Mouse (Mus musculus) C2C12 (cell line): ENCODE results near the gene Pithd1. TPM values are rescaled to one million over a fixed set of nuclear protein-coding genes. Genes with fewer than 3 reads are reported as not detected.

Experiments used
- H3K27me3 ChIP-seq: one replicate; pipeline ENCODE4 v1.6.1; 2011; ENCODE audit not compliant: control insufficient read depth, insufficient read depth, insufficient read length
- H3K36me3 ChIP-seq: one replicate; pipeline ENCODE4 v1.6.1; 2011; ENCODE audit not compliant: control insufficient read depth, insufficient read depth
- H3K4me3 ChIP-seq: one replicate; pipeline ENCODE4 v1.5.1; 2011; ENCODE audit warnings: mild to moderate bottlenecking, control low read depth; ENCODE audit not compliant: poor library complexity, insufficient read depth, severe bottlenecking
- H3K79me2 ChIP-seq: one replicate; pipeline ENCODE4 v1.6.1; 2011; ENCODE audit not compliant: control insufficient read depth, insufficient read depth
- H3K79me3 ChIP-seq: one replicate; pipeline ENCODE4 v1.6.1; 2011; ENCODE audit warnings: low read depth, control low read depth
- H3ac ChIP-seq: one replicate; pipeline ENCODE3; 2011; ENCODE audit warnings: low read depth; ENCODE audit not compliant: control insufficient read depth, insufficient read length
- CEBPB ChIP-seq: IDR thresholded peaks from one replicate; pipeline ENCODE4 v1.6.1; 2011; ENCODE audit warnings: low read depth, mild to moderate bottlenecking, control low read depth, moderate library complexity
- CTCF ChIP-seq: IDR thresholded peaks from one replicate; pipeline ENCODE4 v1.5.1; 2011; ENCODE audit not compliant: control insufficient read depth, insufficient read depth, insufficient read length
- FOSL1 ChIP-seq: IDR thresholded peaks from one replicate; pipeline ENCODE4 v1.8.0; 2011; ENCODE audit warnings: mild to moderate bottlenecking, low read length; ENCODE audit not compliant: poor library complexity, insufficient read depth, severe bottlenecking
- MAX ChIP-seq: IDR thresholded peaks from one replicate; pipeline ENCODE4 v1.6.1; 2011; ENCODE audit warnings: mild to moderate bottlenecking, control low read depth
- MYOD1 ChIP-seq: IDR thresholded peaks from one replicate; pipeline ENCODE4 v1.6.1; 2011; ENCODE audit warnings: low read depth; ENCODE audit not compliant: control insufficient read depth, insufficient read length
- MYOG ChIP-seq: IDR thresholded peaks from one replicate; pipeline ENCODE4 v1.6.1; 2011; ENCODE audit not compliant: control insufficient read depth, insufficient read length; ENCODE audit errors: extremely low read depth
- USF1 ChIP-seq: IDR thresholded peaks from one replicate; pipeline ENCODE4 v1.6.1; 2011; ENCODE audit warnings: low read depth, mild to moderate bottlenecking, control low read depth, moderate library complexity
- polyA plus RNA-seq: library from polyadenylated mRNA; unstranded; fragments of >200 nt; fragmentation: generic; extraction: Trizol; gene quantifications from one replicate; pipeline ENCODE4 v1.2.1, GENCODE M21; 2012; ENCODE audit warnings: missing spikeins

Gene Pithd1
- polyA plus RNA-seq, 1 experiment = 45.1 TPM

DNA sequence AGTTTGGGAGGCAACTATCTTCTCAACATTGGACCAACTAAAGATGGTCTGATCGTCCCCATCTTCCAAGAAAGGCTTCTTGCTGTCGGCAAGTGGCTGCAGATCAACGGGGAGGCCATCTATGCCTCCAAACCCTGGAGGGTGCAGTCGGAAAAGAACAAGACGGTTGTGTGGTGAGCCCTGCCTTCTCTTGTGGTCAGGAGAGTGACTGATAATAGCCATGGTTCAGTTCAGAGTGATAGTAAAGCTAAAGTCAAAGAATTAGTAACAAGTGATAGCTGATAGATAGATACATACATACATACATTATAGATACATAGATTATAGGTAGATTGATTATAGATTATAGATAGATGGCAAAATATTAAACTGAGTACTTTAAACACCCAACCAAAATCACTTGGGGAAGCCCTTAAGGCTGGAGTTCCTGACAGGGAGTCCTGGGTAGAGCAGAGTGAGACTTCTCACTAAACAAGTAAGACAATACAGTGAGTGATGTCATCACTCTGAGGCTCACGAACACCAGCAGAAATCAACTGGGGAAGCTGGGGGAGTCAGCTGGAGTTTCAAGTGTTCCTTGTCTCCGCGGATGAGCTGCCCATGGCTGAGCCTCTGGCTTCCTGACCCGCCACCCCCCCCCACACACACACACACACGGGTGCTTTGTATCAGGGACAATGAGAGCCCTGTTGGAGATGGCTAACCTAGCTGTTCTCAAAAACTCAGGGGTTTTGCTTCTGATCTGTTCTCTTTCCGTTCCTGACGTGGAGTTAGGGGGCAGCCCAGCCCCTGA lies 52.2 kb downstream of the Pithd1 start:
- Histone ChIP-seq H3ac (no peak overlapping the region), H3K79me3 (no peaks in the 10 kb centered on the region), H3K36me3 (no peaks in the 10 kb centered on the region), H3K27me3 (no peaks in the 10 kb centered on the region), H3K4me3 (no peak overlapping the region), H3K79me2 (no peaks in the 10 kb centered on the region)
- TF ChIP-seq USF1 = no peak
- TF ChIP-seq FOSL1 = no peak
- TF ChIP-seq MAX = no peak
- no peak for TF ChIP-seq MYOG
- TF ChIP-seq MYOD1 = no peak
- TF ChIP-seq CEBPB = no peak
- TF ChIP-seq CTCF = no peak

DNA sequence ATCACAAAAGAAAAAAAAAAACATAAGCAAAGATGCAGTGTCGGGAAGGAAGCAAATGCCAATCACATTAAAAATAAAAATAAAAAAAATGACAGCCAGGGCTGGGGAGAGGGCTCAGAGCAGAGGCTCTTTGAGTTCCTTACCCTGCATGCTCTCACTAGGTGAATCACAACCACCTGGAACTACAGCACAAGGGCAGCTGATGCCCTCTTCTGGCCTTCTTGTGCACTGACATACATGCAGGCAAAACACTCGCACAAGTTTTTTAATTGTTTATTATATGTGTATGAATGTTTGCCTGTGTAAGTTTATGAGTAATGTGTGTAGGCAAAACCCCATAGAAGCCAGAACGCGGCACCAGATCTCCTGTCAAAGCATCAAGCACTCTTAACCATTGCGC lies 55.2 kb downstream of the Pithd1 start:
- no peaks in the 10 kb centered on the region for H3K79me2 ChIP-seq
- no peak overlapping the region for H3ac ChIP-seq
- no peak overlapping the region for H3K4me3 ChIP-seq
- no peaks in the 10 kb centered on the region for H3K79me3 ChIP-seq
- TF ChIP-seq MYOG = no peak
- no peak for TF ChIP-seq USF1
- TF ChIP-seq MAX = no peak
- no peak for TF ChIP-seq CEBPB
- TF ChIP-seq CTCF = peak; percentile 28
- no peak for TF ChIP-seq FOSL1
- no peaks in the 10 kb centered on the region for H3K27me3 ChIP-seq
- no peaks in the 10 kb centered on the region for H3K36me3 ChIP-seq

DNA sequence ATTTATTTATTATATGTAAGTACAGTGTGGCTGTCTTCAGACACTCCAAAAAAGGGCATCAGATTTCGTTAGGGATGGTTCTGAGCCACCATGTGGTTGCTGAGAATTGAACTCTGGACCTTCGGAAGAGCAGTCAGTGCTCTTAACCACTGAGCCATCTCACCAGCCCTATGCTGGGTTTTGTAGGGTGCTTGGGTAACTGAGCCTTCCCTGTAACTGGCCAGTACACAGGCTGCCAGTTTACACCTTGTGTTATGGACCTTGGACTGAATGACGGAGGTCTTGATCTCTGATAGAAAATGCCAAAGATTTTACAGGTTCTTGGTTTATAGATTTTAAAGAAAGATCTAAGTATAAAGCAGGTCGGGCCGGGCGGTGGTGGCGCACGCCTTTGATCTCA lies 56.8 kb downstream of the Pithd1 start:
- Histone ChIP-seq H3K4me3 (no peak overlapping the region), H3ac (no peak overlapping the region), H3K27me3 (no peaks in the 10 kb centered on the region), H3K36me3 (no peaks in the 10 kb centered on the region), H3K79me2 (no peaks in the 10 kb centered on the region), H3K79me3 (no peaks in the 10 kb centered on the region)
- TF ChIP-seq FOSL1 (no peak), USF1 (no peak), MYOG (no peak), MYOD1 (no peak), MAX (no peak), CTCF (no peak), CEBPB (no peak)

DNA sequence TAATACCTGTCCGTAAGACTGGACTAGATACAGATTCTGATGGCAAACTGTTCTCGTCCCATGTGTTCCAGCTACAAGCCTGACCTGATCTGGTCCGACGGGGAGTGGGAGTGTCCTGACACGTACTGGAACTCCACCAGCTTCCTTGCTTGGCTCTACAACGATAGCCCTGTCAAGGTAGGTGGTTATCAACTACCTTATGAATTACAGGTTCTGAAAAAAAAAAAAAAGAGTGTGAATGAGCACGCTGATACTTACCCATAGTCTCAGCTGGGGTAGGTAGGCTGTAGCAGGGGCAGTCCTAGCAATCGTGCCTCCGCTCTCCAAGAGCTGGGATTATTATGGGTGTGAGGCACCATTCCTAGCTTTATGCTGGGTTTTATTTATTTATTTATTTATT lies 57.2 kb downstream of the Pithd1 start:
- Histone ChIP-seq H3K4me3 (no peak overlapping the region), H3K79me2 (no peaks in the 10 kb centered on the region), H3K36me3 (no peaks in the 10 kb centered on the region), H3ac (no peak overlapping the region), H3K27me3 (no peaks in the 10 kb centered on the region), H3K79me3 (no peaks in the 10 kb centered on the region)
- TF ChIP-seq CEBPB (no peak), MYOG (no peak), USF1 (no peak), MYOD1 (no peak), CTCF (no peak), MAX (no peak), FOSL1 (no peak)

DNA sequence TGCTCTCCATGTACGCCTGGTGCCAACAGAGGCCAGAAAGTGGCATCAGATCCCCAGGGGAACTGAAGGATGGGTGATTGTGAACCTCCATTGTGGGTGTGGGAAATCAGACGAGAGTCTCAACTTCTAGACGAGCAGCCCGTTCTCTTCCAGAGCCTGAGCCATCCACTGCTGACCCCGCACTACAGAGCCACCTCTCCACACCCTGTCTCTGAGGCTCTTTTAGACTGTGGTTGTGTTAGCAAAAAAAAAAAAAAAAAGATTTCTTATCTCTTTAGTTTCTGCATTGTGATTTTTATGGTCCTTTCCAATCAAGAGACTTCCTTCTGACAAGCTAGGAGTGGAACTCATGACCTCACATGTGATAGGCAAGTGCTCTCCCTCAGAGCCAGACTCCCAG lies 57.7 kb downstream of the Pithd1 start:
- H3K36me3 ChIP-seq = no peaks in the 10 kb centered on the region
- TF ChIP-seq MAX (no peak), MYOD1 (no peak), USF1 (no peak), FOSL1 (no peak), CEBPB (no peak), CTCF (no peak), MYOG (no peak)
- H3ac ChIP-seq = no peak overlapping the region
- H3K4me3 ChIP-seq = no peak overlapping the region
- no peaks in the 10 kb centered on the region for H3K27me3 ChIP-seq
- no peaks in the 10 kb centered on the region for H3K79me3 ChIP-seq
- H3K79me2 ChIP-seq = no peaks in the 10 kb centered on the region

DNA sequence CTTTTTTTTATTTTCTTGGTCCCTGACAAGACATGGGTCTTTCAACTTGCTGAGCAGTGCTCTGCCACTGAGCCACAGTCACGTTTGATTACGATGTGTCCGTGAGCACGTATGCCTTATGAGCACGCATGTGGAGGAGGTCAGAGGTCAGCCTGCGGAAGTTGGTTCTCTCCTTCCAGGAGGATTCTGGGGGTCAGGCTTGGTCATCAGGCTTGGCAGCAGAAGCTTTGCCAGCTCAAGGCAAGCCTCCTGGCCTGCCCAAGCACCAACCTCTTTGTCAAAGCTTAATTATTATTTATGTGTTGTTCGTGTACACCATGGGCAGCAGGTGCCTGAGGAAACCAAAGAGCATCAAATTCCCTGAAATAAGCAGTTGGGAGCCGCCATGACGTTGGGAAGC lies 58.7 kb downstream of the Pithd1 start:
- Histone ChIP-seq H3K36me3 (peaks cover under 1% of the 10 kb centered on the region), H3ac (no peak overlapping the region), H3K4me3 (no peak overlapping the region), H3K79me2 (no peaks in the 10 kb centered on the region), H3K27me3 (no peaks in the 10 kb centered on the region), H3K79me3 (no peaks in the 10 kb centered on the region)
- TF ChIP-seq USF1 (no peak), CTCF (no peak), FOSL1 (no peak), MYOG (no peak), MAX (no peak), CEBPB (no peak), MYOD1 (no peak)
